Mouse (Mus musculus) right cerebral cortex, postnatal 10 days (tissue): Measurements from ENCODE around the gene D330045A20Rik.
"Not testable (repeated sequence)": the region's sequence is repeated elsewhere in the genome, so short reads cannot be mapped to it uniquely, and the experiment has no call there.

Source experiments
- DNase-seq, 2 experiments: peaks; one replicate each; pipeline ENCODE4 v3.0.0; 2021; ENCODE audit warnings: low spot score in 2 of 2

Gene D330045A20Rik

GRCm38 (mm10) chrX:139578649-139579278 lies 98.6 kb downstream of the D330045A20Rik start:
- DNase-seq, result no peak

GRCm38 (mm10) chrX:139583616-139584015 lies 103.4 kb downstream of the D330045A20Rik start:
- DNase-seq, result peak in 1 of 2 experiments; percentile 16

GRCm38 (mm10) chrX:139586676-139587075 lies 106.5 kb downstream of the D330045A20Rik start:
- DNase-seq, result not testable (repeated sequence)

- DNase-seq, result no peak
Observed at GRCm38 (mm10) chrX:139596404-139596803, 116.2 kb downstream of the D330045A20Rik start.
